Comparison of ENCODE assay signal across 25 mouse cellular contexts in genomic region chr8:11044660-11045059, GRCm38 (mm10). TPM values are rescaled to one million over a fixed set of nuclear protein-coding genes. Genes with fewer than 3 reads are reported as not detected.
A peak's percentile ranks its signal among the peaks of the same experiment; 100 is the strongest.
DNase-seq lines count a peak whose midpoint lies in the region; ATAC-seq lines count a peak whose summit lies in the region.
"Had no signal": no experiment of that assay in that cellular context is flagged by ENCODE, and none has a peak within 500 bp of the region (broad histone marks: within the 10 kb centered on the region; RNA-seq: fewer than 3 reads in every experiment).

No protein-coding gene starts in this region.

- H3K4me1 ChIP-seq in forebrain, embryonic 10.5 days, result peaks cover 7% of the 10 kb centered on the region
- no peaks in the 10 kb centered on the region for H3K4me1 ChIP-seq in forebrain, embryonic 11.5 days (replicated peaks; ENCODE audit: control insufficient read depth, insufficient read depth, low read length)
- peaks cover 16% of the 10 kb centered on the region; the same call in 1 of the 2 replicates for H3K4me1 ChIP-seq in kidney, embryonic 14.5 days (ENCODE audit: control insufficient read depth, insufficient read depth, low read length)
- H3K4me1 ChIP-seq: forebrain, embryonic 13.5 days had no signal

- no peak overlapping the region for H3K4me2 ChIP-seq in forebrain, embryonic 11.5 days (ENCODE audit: low read depth, low read length, severe bottlenecking)
- no peak overlapping the region for H3K4me2 ChIP-seq in kidney, embryonic 14.5 days (replicated peaks; ENCODE audit: low read depth, low read length)
- H3K4me2 ChIP-seq: embryonic facial prominence, embryonic 15.5 days; forebrain, embryonic 13.5 days; heart, embryonic 11.5 days; hindbrain, embryonic 12.5 days had no signal

- no peak overlapping the region for H3K4me3 ChIP-seq in forebrain, embryonic 10.5 days
- H3K4me3 ChIP-seq in forebrain, embryonic 11.5 days (ENCODE audit: low read depth, low read length), result no peak overlapping the region
- H3K4me3 ChIP-seq in kidney, embryonic 14.5 days (ENCODE audit: low read length), result no peak overlapping the region
- H3K4me3 ChIP-seq: embryonic facial prominence, embryonic 15.5 days; erythroblast, embryonic 14.5 days; forebrain, embryonic 13.5 days; hindbrain, embryonic 12.5 days had no signal

- ATAC-seq in forebrain, embryonic 11.5 days (replicated peaks; ENCODE audit: low FRiP score), result no peak
- ATAC-seq in kidney, embryonic 14.5 days (ENCODE audit: low FRiP score, low TSS enrichment), result peak; percentile 65
- ATAC-seq: forebrain, embryonic 13.5 days; forebrain, postnatal 0 days; hindbrain, embryonic 16.5 days; inflammation-experienced regulatory T-cells, adult 6 months had no signal

- no peaks in the 10 kb centered on the region for H3K36me3 ChIP-seq in forebrain, embryonic 10.5 days (replicated peaks)
- H3K36me3 ChIP-seq in forebrain, embryonic 11.5 days (ENCODE audit: control insufficient read depth, insufficient read depth, low read length), result no peaks in the 10 kb centered on the region
- no peaks in the 10 kb centered on the region for H3K36me3 ChIP-seq in kidney, embryonic 14.5 days (ENCODE audit: control insufficient read depth, insufficient read depth, low read length)
- H3K36me3 ChIP-seq: embryonic facial prominence, embryonic 15.5 days; hindbrain, embryonic 12.5 days had no signal

- 80% methylated on average over 11 of the region's 11 CpGs for WGBS in forebrain, embryonic 10.5 days
- 76% methylated on average over 11 of the region's 11 CpGs for WGBS in forebrain, embryonic 11.5 days
- WGBS in kidney, embryonic 14.5 days, result 41% methylated on average over 11 of the region's 11 CpGs

- no peaks in the 10 kb centered on the region for H3K9me3 ChIP-seq in forebrain, embryonic 10.5 days
- H3K9me3 ChIP-seq in forebrain, embryonic 11.5 days (ENCODE audit: control insufficient read depth, low read length), result no peaks in the 10 kb centered on the region
- H3K9me3 ChIP-seq in kidney, embryonic 14.5 days (ENCODE audit: control insufficient read depth, low read length), result no peaks in the 10 kb centered on the region
- H3K9me3 ChIP-seq: embryonic facial prominence, embryonic 15.5 days; forebrain, embryonic 13.5 days; hindbrain, embryonic 12.5 days had no signal

- H3K9ac ChIP-seq in forebrain, embryonic 11.5 days (ENCODE audit: low read length), result no peak overlapping the region
- H3K9ac ChIP-seq in kidney, embryonic 14.5 days (ENCODE audit: low read depth, low read length), result no peak overlapping the region
- H3K9ac ChIP-seq: embryonic facial prominence, embryonic 15.5 days; forebrain, embryonic 13.5 days; forebrain, postnatal 0 days; hindbrain, embryonic 12.5 days had no signal

- no peak for DNase-seq in forebrain, embryonic 10.5 days (ENCODE audit: extremely low spot score, low spot score)
- DNase-seq in forebrain, embryonic 11.5 days (ENCODE audit: low spot score), result no peak
- DNase-seq in kidney, postnatal 14 days, result no peak
- peak; percentile 28 to 43 for DNase-seq in kidney, postnatal 4 days
- no peak for DNase-seq in kidney, adult 18-20 months
- peak; percentile 11 for DNase-seq in fat pad, adult 2 months (ENCODE audit: extremely low read depth, low read depth, low spot score)
- no peak for DNase-seq in urinary bladder, postnatal 25 days (ENCODE audit: low spot score)
- DNase-seq: adrenal gland, adult 8-10 months; adrenal gland, postnatal 36 days; cerebellum, adult 11 months; cerebellum, adult 8-10 months; cerebellum, postnatal 14 days; embryo, embryonic 11 days; forebrain, postnatal 0 days; gastrocnemius, postnatal 14 days; heart, postnatal 36 days had no signal

- no peaks in the 10 kb centered on the region for H3K27me3 ChIP-seq in forebrain, embryonic 10.5 days (ENCODE audit: poor library complexity, severe bottlenecking)
- no peaks in the 10 kb centered on the region for H3K27me3 ChIP-seq in forebrain, embryonic 11.5 days (ENCODE audit: control insufficient read depth, insufficient read depth, low read length)
- H3K27me3 ChIP-seq in kidney, embryonic 14.5 days (ENCODE audit: control insufficient read depth, insufficient read depth, low read length), result no peaks in the 10 kb centered on the region
- H3K27me3 ChIP-seq: CH12.LX; embryonic facial prominence, embryonic 15.5 days; forebrain, embryonic 13.5 days; hindbrain, embryonic 12.5 days had no signal

- peak overlapping the region; percentile 2; the same call in 1 of the 2 replicates for H3K27ac ChIP-seq in forebrain, embryonic 10.5 days
- H3K27ac ChIP-seq in forebrain, embryonic 11.5 days (ENCODE audit: low read depth, low read length), result no peak overlapping the region
- H3K27ac ChIP-seq in kidney, embryonic 14.5 days (ENCODE audit: low read depth, low read length), result no peak overlapping the region
- H3K27ac ChIP-seq: forebrain, embryonic 13.5 days; hindbrain, embryonic 12.5 days had no signal

RNA-seq across cellular contexts. Expression of gene Irs2, which starts 36.4 kb away (rescaled TPM):
- 5.7 and 6.1 TPM in 2 replicates for polyA plus RNA-seq in forebrain, embryonic 10.5 days (2016; fragmentation: Nextera tagmentation; extraction: Ambion mirVana)
- polyA plus RNA-seq in forebrain, embryonic 11.5 days (2014; fragmentation: Nextera tagmentation; extraction: Ambion mirVana), result 6.6 and 7.7 TPM in 2 replicates
- 6.6 and 7.3 TPM in 2 replicates for polyA plus RNA-seq in kidney, embryonic 14.5 days (2014; fragmentation: Nextera tagmentation; extraction: Ambion mirVana)

Comparison
In these comparisons a context has a peak if more than half of its experiments do, and no peak if none do; other contexts are left out.
1. DNase-seq: peak in kidney, postnatal 4 days (2 of 2) and fat pad, adult 2 months (single experiment); none in forebrain, embryonic 10.5 days (single experiment), forebrain, embryonic 11.5 days (single experiment), kidney, postnatal 14 days (single experiment), kidney, adult 18-20 months (single experiment) and urinary bladder, postnatal 25 days (single experiment).